Mouse (Mus musculus): ENCODE results near the gene Dpm3. TPM values are rescaled to one million over a fixed set of nuclear protein-coding genes. Genes with fewer than 3 reads are reported as not detected.

Gene Dpm3
- polyA plus RNA-seq, 1 experiment from 2014 or later: 88.4 TPM

- Histone ChIP-seq H3K4me2 (peak overlapping the region; percentile 67), H3K27ac (replicated peaks) (peak overlapping the region; percentile 84), H3K9me3 (no peaks in the 10 kb centered on the region), H3K27me3 (no peaks in the 10 kb centered on the region), H3K4me1 (replicated peaks) (peaks cover 56% of the 10 kb centered on the region), H3K4me3 (peak overlapping the region; percentile 41), H3K36me3 (no peaks in the 10 kb centered on the region), H3K9ac (peak overlapping the region; percentile 31)
- WGBS: 22% methylated on average over 12 of the region's 12 CpGs
- no peak for ATAC-seq (ENCODE audit: low FRiP score, low read depth)
These were observed 33.8 kb upstream of the Dpm3 start for GRCm38 (mm10) chr3:89225321-89225815.

DNA sequence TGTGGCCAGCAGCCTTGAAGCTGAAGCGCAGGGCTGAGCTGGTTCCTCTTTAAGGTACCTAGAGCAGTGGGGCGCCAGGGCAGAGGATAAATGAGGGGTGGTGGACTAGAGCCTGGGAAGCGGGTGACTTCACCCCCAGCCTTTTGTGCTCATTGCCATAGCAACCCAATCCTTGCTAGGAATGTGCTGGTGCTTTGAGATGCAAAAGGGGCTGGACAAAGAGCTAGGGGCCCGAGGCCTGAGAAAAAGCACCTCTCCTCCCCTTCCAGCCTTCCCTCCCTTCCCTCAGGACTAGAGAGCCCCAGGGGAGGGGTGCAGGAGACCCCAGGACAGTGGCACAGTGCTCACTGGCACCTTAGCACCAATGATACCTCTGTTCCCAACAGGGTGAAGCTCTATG is 33.2 kb upstream of the Dpm3 start:
- H3K4me1 ChIP-seq (replicated peaks): peaks cover 56% of the 10 kb centered on the region

DNA sequence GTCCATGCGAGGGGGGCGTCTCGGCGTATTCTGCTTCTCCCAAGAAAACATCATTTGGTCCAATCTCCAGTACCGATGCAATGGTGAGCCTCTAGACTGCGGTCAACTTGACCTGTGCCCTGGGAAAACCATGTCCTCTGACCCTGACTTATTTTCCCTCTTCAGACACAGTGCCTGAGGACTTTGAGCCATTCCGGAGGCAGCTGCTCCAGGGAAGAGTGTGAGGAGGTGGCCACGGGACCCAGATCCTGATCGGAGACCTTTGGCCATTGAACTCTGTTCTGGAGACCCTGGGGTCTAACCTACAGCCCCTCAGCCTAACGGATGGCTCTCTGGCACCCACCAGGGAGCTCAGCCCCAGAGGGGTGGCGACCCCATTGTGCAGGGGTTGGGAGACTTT is 32.8 kb upstream of the Dpm3 start:
- H3K9me3 ChIP-seq: no peaks in the 10 kb centered on the region
- peak overlapping the region; percentile 67 for H3K4me2 ChIP-seq
- no peak for ATAC-seq (ENCODE audit: low FRiP score, low read depth)
- H3K27ac ChIP-seq (replicated peaks): peak overlapping the region; percentile 84
- H3K4me1 ChIP-seq (replicated peaks): peaks cover 56% of the 10 kb centered on the region
- H3K27me3 ChIP-seq: no peaks in the 10 kb centered on the region
- H3K36me3 ChIP-seq: no peaks in the 10 kb centered on the region
- peak overlapping the region; percentile 46 for H3K9ac ChIP-seq
- peak overlapping the region; percentile 41 for H3K4me3 ChIP-seq
- 9% methylated on average over 11 of the region's 11 CpGs for WGBS

More for the DNA sequence above, 33.2 kb upstream of the Dpm3 start:
- H3K9me3 ChIP-seq: no peaks in the 10 kb centered on the region
- H3K4me2 ChIP-seq: peak overlapping the region; percentile 67
- H3K27me3 ChIP-seq: no peaks in the 10 kb centered on the region
- no peaks in the 10 kb centered on the region for H3K36me3 ChIP-seq
- H3K27ac ChIP-seq (replicated peaks): peak overlapping the region; percentile 84
- H3K9ac ChIP-seq: peak overlapping the region; percentile 46
- peak overlapping the region; percentile 41 for H3K4me3 ChIP-seq
- whole genome bisulfite sequencing: 5% methylated on average over 4 of the region's 4 CpGs
- ATAC-seq (ENCODE audit: low FRiP score, low read depth): peak; percentile 65

GRCm38 (mm10) chr3:89226900-89227299 is 32.3 kb upstream of the Dpm3 start, which contains the start of gene Mtx1:
Mtx1 (minus strand) TSS chr3:89227088.
- Histone ChIP-seq H3K4me3 (peak within 1 kb of the TSS; percentile 41), H3K9ac (peak within 1 kb of the TSS; percentile 46), H3K27me3 (no peaks in the 10 kb centered on the region), H3K27ac (replicated peaks) (peak within 1 kb of the TSS; percentile 84), H3K9me3 (no peaks in the 10 kb centered on the region), H3K36me3 (no peaks in the 10 kb centered on the region), H3K4me2 (peak within 1 kb of the TSS; percentile 67), H3K4me1 (replicated peaks) (peaks cover 56% of the 10 kb centered on the region)
- WGBS: 2% methylated on average over 21 of the region's 21 CpGs
- ATAC-seq (ENCODE audit: low FRiP score, low read depth): no peak

DNA sequence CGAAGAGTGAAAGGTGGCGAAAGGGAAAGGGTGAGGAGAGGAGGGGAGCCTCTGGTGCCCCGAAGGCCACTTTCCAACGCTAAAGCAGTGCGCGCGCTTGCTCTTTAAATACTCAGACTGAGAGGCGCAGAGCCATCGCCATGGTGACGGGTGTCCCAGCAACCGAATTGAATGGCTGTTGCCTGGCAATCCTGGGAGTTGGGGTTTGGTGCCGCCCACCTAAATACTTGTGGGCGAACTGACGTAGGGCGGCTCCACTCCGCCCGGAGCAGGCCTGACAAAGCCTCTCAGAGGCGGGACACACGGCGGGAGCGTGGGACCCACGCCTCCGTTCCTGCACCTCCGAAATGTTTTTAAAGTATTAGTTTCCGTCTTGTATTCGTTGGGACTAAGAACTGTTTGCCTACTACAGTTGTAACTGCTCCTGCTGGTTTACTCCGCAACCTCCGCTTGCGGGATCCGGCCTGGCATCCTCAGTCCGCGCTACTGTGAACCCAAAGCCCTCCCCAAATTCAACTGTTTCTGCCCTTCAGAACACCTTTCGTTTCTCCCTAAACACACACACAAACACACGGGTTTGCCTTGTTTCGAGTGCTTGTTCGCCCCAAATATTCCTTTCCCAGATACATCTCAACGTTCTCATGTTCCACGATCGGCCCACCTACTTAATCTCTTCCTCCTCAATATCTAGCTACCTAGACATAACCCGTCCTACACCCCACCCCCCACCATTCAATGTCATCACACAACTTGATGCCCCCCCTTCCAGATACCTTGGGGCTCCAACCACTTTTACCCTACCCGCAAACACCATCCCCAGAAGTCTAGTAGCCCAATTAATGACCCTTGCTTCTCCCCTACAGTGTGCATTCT is 31.6 kb upstream of the Dpm3 start:
- no peaks in the 10 kb centered on the region for H3K36me3 ChIP-seq
- H3K27ac ChIP-seq (replicated peaks): peak overlapping the region; percentile 84
- H3K4me3 ChIP-seq: peak overlapping the region; percentile 41
- H3K4me1 ChIP-seq (replicated peaks): peaks cover 56% of the 10 kb centered on the region
- no peaks in the 10 kb centered on the region for H3K9me3 ChIP-seq
- peak overlapping the region; percentile 67 for H3K4me2 ChIP-seq
- H3K27me3 ChIP-seq: no peaks in the 10 kb centered on the region
- 3% methylated on average over 41 of the region's 41 CpGs for whole genome bisulfite sequencing
- peak overlapping the region; percentile 46 for H3K9ac ChIP-seq
- ATAC-seq (ENCODE audit: low FRiP score, low read depth): peak; percentile 80

DNA sequence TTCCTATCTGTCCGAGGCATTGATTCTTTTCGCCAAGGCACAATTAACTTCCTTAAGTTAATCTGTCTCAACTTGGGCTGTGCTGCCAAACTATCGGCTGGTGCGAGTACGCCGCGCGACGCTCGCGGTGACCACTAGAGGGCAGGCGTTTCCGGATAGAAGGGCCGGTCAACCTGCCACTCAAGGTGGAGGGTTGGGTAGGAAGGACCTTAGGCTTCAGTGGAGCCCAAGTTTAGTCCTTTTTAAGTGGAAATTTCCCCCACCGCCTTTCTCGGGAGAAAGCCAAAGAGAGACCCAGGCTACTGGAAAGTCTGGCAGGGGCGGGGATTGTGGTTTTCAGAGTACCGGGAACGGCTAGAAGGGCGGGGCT is 31.0 kb upstream of the Dpm3 start:
- Histone ChIP-seq H3K27ac (replicated peaks) (peak overlapping the region; percentile 84), H3K4me2 (peak overlapping the region; percentile 67), H3K36me3 (no peaks in the 10 kb centered on the region), H3K4me3 (peak overlapping the region; percentile 41), H3K9me3 (no peaks in the 10 kb centered on the region), H3K9ac (peak overlapping the region; percentile 19; the same call in 1 of the 2 replicates), H3K4me1 (replicated peaks) (peaks cover 56% of the 10 kb centered on the region), H3K27me3 (no peaks in the 10 kb centered on the region)
- WGBS: under 1% methylated on average over 20 of the region's 20 CpGs
- peak; percentile 40 for ATAC-seq (ENCODE audit: low FRiP score, low read depth)

GRCm38 (mm10) chr3:89228836-89229235 is 30.3 kb upstream of the Dpm3 start, which contains the start of gene Muc1:
Muc1 (plus strand) TSS chr3:89229057.
- 39% methylated on average over 10 of the region's 10 CpGs for WGBS
- Histone ChIP-seq H3K4me2 (peak within 1 kb of the TSS; percentile 67), H3K4me1 (replicated peaks) (peaks cover 51% of the 10 kb centered on the region), H3K9me3 (no peaks in the 10 kb centered on the region), H3K4me3 (peak within 1 kb of the TSS; percentile 41), H3K9ac (peak within 1 kb of the TSS; percentile 30; the same call in 1 of the 2 replicates), H3K27ac (replicated peaks) (peak within 1 kb of the TSS; percentile 84), H3K36me3 (peaks cover 5% of the 10 kb centered on the region; the same call in 1 of the 2 replicates), H3K27me3 (no peaks in the 10 kb centered on the region)
- ATAC-seq (ENCODE audit: low FRiP score, low read depth): no peak

- no peak for ATAC-seq (ENCODE audit: low FRiP score, low read depth)
- Histone ChIP-seq H3K9ac (no peak overlapping the region), H3K4me2 (no peak overlapping the region), H3K9me3 (no peaks in the 10 kb centered on the region), H3K36me3 (peaks cover 9% of the 10 kb centered on the region), H3K4me1 (replicated peaks) (peaks cover 47% of the 10 kb centered on the region), H3K4me3 (no peak overlapping the region), H3K27ac (replicated peaks) (no peak overlapping the region), H3K27me3 (no peaks in the 10 kb centered on the region)
- 56% methylated on average over 4 of the region's 4 CpGs for WGBS
These were observed 29.9 kb upstream of the Dpm3 start for GRCm38 (mm10) chr3:89229276-89229675.

GRCm38 (mm10) chr3:89230561-89230960 is 28.6 kb upstream of the Dpm3 start:
- Histone ChIP-seq H3K27me3 (no peaks in the 10 kb centered on the region), H3K9me3 (no peaks in the 10 kb centered on the region), H3K36me3 (peaks cover 22% of the 10 kb centered on the region), H3K4me2 (no peak overlapping the region), H3K4me3 (no peak overlapping the region), H3K27ac (replicated peaks) (no peak overlapping the region), H3K9ac (no peak overlapping the region), H3K4me1 (replicated peaks) (peaks cover 35% of the 10 kb centered on the region)
- ATAC-seq (ENCODE audit: low FRiP score, low read depth): no peak
- 95% methylated on average over 2 of the region's 2 CpGs for WGBS

DNA sequence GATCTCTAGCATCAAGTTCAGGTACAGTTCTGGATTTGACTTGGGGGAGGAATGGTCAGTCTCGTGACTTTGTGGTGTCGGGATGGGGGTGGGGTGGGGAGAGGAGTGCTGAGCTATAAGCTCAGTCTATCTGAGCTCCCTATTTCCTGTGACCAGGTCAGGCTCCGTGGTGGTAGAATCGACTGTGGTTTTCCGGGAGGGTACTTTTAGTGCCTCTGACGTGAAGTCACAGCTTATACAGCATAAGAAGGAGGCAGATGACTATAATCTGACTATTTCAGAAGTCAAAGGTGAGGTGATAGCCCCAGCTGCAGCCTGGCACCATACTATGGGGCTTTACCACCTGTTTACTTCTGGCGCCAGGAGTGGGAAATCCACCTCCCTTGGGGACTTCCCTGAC is 27.8 kb upstream of the Dpm3 start:
- H3K36me3 ChIP-seq: peaks cover 29% of the 10 kb centered on the region
- no peaks in the 10 kb centered on the region for H3K27me3 ChIP-seq
- H3K9me3 ChIP-seq: no peaks in the 10 kb centered on the region
- H3K9ac ChIP-seq: no peak overlapping the region
- no peak overlapping the region for H3K4me2 ChIP-seq
- no peak overlapping the region for H3K27ac ChIP-seq (replicated peaks)
- H3K4me3 ChIP-seq: no peak overlapping the region
- whole genome bisulfite sequencing: 78% methylated on average over 7 of the region's 7 CpGs
- H3K4me1 ChIP-seq (replicated peaks): peaks cover 27% of the 10 kb centered on the region
- ATAC-seq (ENCODE audit: low FRiP score, low read depth): no peak

DNA sequence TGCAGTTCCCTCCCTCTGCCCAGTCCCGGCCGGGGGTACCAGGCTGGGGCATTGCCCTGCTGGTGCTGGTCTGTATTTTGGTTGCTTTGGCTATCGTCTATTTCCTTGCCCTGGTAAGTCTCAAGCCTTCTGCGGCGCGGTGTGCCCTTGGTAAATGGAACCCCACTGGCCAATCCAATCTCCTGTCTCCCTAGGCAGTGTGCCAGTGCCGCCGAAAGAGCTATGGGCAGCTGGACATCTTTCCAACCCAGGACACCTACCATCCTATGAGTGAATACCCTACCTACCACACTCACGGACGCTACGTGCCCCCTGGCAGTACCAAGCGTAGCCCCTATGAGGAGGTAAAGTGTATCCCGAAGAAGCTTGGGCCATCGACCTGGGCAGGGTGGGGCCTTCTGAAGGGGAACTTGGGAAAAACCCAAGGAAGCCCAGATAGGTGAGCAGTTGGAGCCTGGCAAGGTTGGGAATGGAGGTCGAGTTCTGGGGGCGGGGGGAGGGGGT is 27.3 kb upstream of the Dpm3 start:
- Histone ChIP-seq H3K27ac (replicated peaks) (no peak overlapping the region), H3K27me3 (no peaks in the 10 kb centered on the region), H3K9me3 (no peaks in the 10 kb centered on the region), H3K4me3 (no peak overlapping the region), H3K4me1 (replicated peaks) (peaks cover 22% of the 10 kb centered on the region), H3K4me2 (no peak overlapping the region), H3K36me3 (peaks cover 34% of the 10 kb centered on the region), H3K9ac (no peak overlapping the region)
- 80% methylated on average over 16 of the region's 16 CpGs for WGBS
- ATAC-seq (ENCODE audit: low FRiP score, low read depth): no peak

DNA sequence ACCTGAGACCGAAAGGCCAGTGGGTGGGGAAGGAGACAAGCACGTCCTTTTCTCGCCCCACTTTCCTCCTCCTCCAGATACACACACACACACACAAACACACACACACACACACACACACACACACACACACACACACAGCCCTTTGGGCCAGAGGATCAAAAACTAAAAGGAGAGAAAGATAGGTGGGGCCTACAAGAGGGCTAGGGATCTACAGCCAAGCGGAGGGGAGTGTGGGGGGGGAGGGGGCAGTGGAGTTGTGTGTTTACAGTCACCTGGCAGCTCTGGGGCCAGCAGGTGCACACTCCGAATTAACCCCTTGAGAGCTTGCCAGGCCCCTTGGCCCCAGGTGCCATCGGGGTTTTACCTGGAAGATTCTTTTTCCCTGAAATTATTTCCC is 26.5 kb upstream of the Dpm3 start:
- H3K27ac ChIP-seq (replicated peaks): no peak overlapping the region
- H3K4me3 ChIP-seq: no peak overlapping the region
- H3K36me3 ChIP-seq: peaks cover 41% of the 10 kb centered on the region
- no peak overlapping the region for H3K9ac ChIP-seq
- 80% methylated on average over 6 of the region's 6 CpGs for WGBS
- no peak for ATAC-seq (ENCODE audit: low FRiP score, low read depth)
- no peaks in the 10 kb centered on the region for H3K27me3 ChIP-seq
- H3K4me1 ChIP-seq (replicated peaks): peaks cover 14% of the 10 kb centered on the region
- no peaks in the 10 kb centered on the region for H3K9me3 ChIP-seq
- no peak overlapping the region for H3K4me2 ChIP-seq
